Mouse (Mus musculus) midbrain, embryonic 13.5 days (tissue): ENCODE results near the gene Zbtb41. TPM values are rescaled to one million over a fixed set of nuclear protein-coding genes. Genes with fewer than 3 reads are reported as not detected.

Source experiments
- ATAC-seq: fragments of 200-750 bp; cut with Nextera tagmentation; 2 replicates; pipeline ENCODE4 v1.8.0; 2017; ENCODE audit warnings: mild to moderate bottlenecking, moderate TSS enrichment, moderate library complexity
- H3K27ac ChIP-seq: fragments of 300-500 bp; sonication (generic); 2 replicates; pipeline ENCODE4 v1.5.1; 2015; ENCODE audit warnings: inconsistent platforms, mild to moderate bottlenecking, moderate library complexity
- H3K27me3 ChIP-seq: fragments of 300-500 bp; sonication (generic); 2 replicates; pipeline ENCODE4 v1.6.1; 2015; ENCODE audit warnings: mild to moderate bottlenecking, inconsistent platforms
- H3K36me3 ChIP-seq: fragments of 300-500 bp; sonication (generic); 2 replicates; pipeline ENCODE4 v1.6.1; 2015; ENCODE audit warnings: mild to moderate bottlenecking, inconsistent platforms
- H3K4me1 ChIP-seq: fragments of 300-500 bp; sonication (generic); replicated peaks from 2 replicates; pipeline ENCODE4 v1.6.1; 2015; ENCODE audit warnings: inconsistent platforms
- H3K4me2 ChIP-seq: fragments of 300-500 bp; sonication (generic); replicated peaks from 2 replicates; pipeline ENCODE4 v1.6.1; 2015; ENCODE audit warnings: moderate library complexity, mild to moderate bottlenecking, inconsistent platforms
- H3K4me3 ChIP-seq: fragments of 300-500 bp; sonication (generic); replicated peaks from 2 replicates; pipeline ENCODE4 v1.5.1; 2015; ENCODE audit warnings: mild to moderate bottlenecking, inconsistent platforms
- H3K9ac ChIP-seq: fragments of 300-500 bp; sonication (generic); replicated peaks from 2 replicates; pipeline ENCODE4 v1.6.1; 2015; ENCODE audit warnings: mild to moderate bottlenecking, inconsistent platforms
- H3K9me3 ChIP-seq: fragments of 300-500 bp; sonication (generic); 2 replicates; pipeline ENCODE4 v1.6.1; 2016; ENCODE audit warnings: mild to moderate bottlenecking, inconsistent platforms
- WGBS: fragments of 180-500 bp; shearing (Covaris S2); methylation state at CpG from one replicate; pipeline ENCODE4 v1.1.7; 2015; 5-methylcytosine and 5-hydroxymethylcytosine counted together
- polyA plus RNA-seq: library from polyadenylated mRNA; unstranded; fragments of >200 nt; fragmentation: Nextera tagmentation; extraction: Ambion mirVana; gene quantifications from 2 replicates; pipeline ENCODE4 v1.2.1, GENCODE M21; 2015

Zbtb41 gene
- polyA plus RNA-seq, 1 experiment from 2014 or later = 17.3 TPM

DNA sequence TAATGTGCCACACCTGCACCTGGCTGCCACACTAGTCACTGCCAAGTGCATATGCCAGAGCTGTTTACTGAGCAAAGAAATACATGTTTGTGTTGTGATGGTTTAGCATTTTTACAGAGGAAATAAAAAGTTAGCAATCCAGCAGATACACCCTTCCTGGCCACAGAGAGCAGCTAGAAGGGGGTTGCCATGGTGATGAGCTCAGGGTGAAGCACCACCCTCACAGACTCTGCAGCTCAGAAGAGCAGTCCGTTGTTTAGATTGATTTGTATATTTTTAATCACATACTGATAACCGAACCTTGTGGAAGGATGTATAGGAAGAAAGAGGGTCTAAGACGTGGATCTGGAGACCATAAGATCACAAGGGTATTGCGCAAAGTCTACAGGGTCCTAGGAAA, 59.1 kb downstream of the Zbtb41 start:
- H3K36me3 ChIP-seq = peaks cover 52% of the 10 kb centered on the region
- H3K27ac ChIP-seq = no peak overlapping the region
- H3K4me3 ChIP-seq = no peak overlapping the region
- no peak overlapping the region for H3K4me2 ChIP-seq
- H3K9ac ChIP-seq = no peak overlapping the region
- no peaks in the 10 kb centered on the region for H3K4me1 ChIP-seq
- 82% methylated on average over 4 of the region's 4 CpGs for WGBS
- ATAC-seq = no peak
- H3K9me3 ChIP-seq = no peaks in the 10 kb centered on the region
- H3K27me3 ChIP-seq = no peaks in the 10 kb centered on the region

DNA sequence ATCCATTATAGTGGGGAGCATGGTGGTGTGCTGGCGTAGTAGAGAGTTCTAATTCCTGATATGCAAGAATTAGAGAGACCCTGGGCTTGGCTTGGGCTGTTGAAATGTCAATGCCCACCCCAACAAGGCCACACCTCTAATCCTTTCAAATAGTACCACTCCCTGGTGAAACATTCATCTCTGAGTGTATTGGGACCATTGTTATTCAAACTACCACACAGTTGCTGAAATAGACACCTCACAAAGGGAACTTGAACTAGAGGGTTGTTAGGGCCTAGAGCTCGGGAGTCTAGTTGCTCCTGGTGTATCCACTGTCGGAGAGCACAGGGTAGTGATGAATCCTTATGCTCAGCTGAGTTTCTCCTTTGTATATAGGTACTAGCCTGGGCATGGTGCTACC, 72.5 kb downstream of the Zbtb41 start:
- WGBS = 67% methylated on average over 3 of the region's 3 CpGs
- H3K27ac ChIP-seq = no peak overlapping the region
- no peak overlapping the region for H3K4me2 ChIP-seq
- ATAC-seq = no peak
- H3K4me3 ChIP-seq = no peak overlapping the region
- H3K9ac ChIP-seq = no peak overlapping the region
- H3K27me3 ChIP-seq = no peaks in the 10 kb centered on the region
- H3K9me3 ChIP-seq = no peaks in the 10 kb centered on the region
- no peaks in the 10 kb centered on the region for H3K4me1 ChIP-seq
- H3K36me3 ChIP-seq = peaks cover 32% of the 10 kb centered on the region

- no peak for ATAC-seq
- no peaks in the 10 kb centered on the region for H3K4me1 ChIP-seq
- no peak overlapping the region for H3K27ac ChIP-seq
- H3K27me3 ChIP-seq = no peaks in the 10 kb centered on the region
- 97% methylated on average over 2 of the region's 2 CpGs for WGBS
- no peak overlapping the region for H3K4me2 ChIP-seq
- H3K36me3 ChIP-seq = peaks cover 26% of the 10 kb centered on the region
- no peaks in the 10 kb centered on the region for H3K9me3 ChIP-seq
- H3K4me3 ChIP-seq = no peak overlapping the region
- H3K9ac ChIP-seq = no peak overlapping the region
These were observed 73.3 kb downstream of the Zbtb41 start for GRCm38 (mm10) chr1:139495408-139495807.

GRCm38 (mm10) chr1:139496212-139496611, 74.1 kb downstream of the Zbtb41 start:
- no peak for ATAC-seq
- H3K4me2 ChIP-seq = no peak overlapping the region
- no peak overlapping the region for H3K9ac ChIP-seq
- no peaks in the 10 kb centered on the region for H3K27me3 ChIP-seq
- H3K4me1 ChIP-seq = no peaks in the 10 kb centered on the region
- H3K27ac ChIP-seq = no peak overlapping the region
- H3K9me3 ChIP-seq = no peaks in the 10 kb centered on the region
- no peak overlapping the region for H3K4me3 ChIP-seq
- H3K36me3 ChIP-seq = peaks cover 22% of the 10 kb centered on the region
- 93% methylated on average over 3 of the region's 3 CpGs for WGBS

DNA sequence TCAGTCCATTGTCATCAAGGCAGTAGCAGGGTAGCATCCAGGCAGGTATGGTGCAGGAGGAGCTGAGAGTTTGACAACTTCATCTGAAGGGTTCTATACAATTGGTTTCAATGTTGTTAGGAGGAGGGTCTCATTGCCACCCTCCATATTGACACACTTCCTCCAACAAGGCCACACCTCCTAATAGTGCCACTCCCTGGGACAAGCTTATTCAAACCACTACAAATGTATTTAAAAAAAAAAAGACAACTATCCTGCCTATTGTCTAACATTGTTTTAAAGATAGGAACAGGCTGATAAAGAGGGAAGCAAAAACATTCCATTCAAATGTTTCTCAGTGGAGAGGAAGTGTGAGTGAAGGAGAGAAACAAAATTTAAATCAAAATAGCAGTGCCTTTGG, 77.7 kb downstream of the Zbtb41 start:
- Histone ChIP-seq H3K4me2 (no peak overlapping the region), H3K4me1 (no peaks in the 10 kb centered on the region), H3K27ac (no peak overlapping the region), H3K27me3 (no peaks in the 10 kb centered on the region), H3K9ac (no peak overlapping the region), H3K36me3 (0 out of 2 replicates have a peak, but pooled peaks cover 2% of the 10 kb centered on the region), H3K4me3 (no peak overlapping the region), H3K9me3 (no peaks in the 10 kb centered on the region)
- ATAC-seq = no peak

DNA sequence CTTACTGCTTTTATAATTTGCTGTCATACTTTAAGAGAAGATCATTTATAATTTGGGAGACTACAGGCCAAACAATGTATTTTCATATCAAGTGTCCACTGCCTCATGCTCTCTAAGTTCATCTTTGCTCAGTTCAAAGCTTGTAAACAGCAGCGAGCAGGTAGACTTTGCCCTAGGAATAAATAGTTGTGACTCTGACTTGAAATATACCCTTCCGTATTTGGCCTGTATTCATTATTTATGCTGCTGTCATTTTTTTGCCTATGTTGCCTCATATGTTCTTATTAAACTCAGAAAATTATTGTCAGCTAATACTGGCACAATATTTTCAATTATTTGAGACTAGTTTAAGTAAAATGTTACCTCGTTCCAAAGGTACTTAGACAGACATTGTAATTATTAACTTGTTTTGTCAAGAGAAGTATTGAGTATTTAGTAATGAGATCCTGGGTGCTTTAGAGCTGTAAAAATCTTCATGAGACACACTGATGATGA, 79.2 kb downstream of the Zbtb41 start, which contains the start of gene F13b:
TSS of gene F13b (plus strand) at position 445 of the 495 bp plus-strand sequence.
- Histone ChIP-seq H3K4me3 (no peak within 1 kb of the TSS), H3K27me3 (no peaks in the 10 kb centered on the region), H3K9me3 (no peaks in the 10 kb centered on the region), H3K4me2 (no peak within 1 kb of the TSS), H3K36me3 (no peaks in the 10 kb centered on the region), H3K9ac (no peak within 1 kb of the TSS), H3K4me1 (no peaks in the 10 kb centered on the region), H3K27ac (no peak within 1 kb of the TSS)
- 93% methylated on average over 3 of the region's 3 CpGs for WGBS
- ATAC-seq = no peak

Other genes with a start within 250 kb of the Zbtb41 start
- gene Crb1, start 45.2 kb upstream of the Zbtb41 start, polyA plus RNA-seq = 3.1 and 4.0 TPM in 2 replicates
- gene Aspm, start 32.5 kb downstream of the Zbtb41 start, polyA plus RNA-seq = 8.7 and 9.8 TPM in 2 replicates
- not detected in 2 replicates for gene F13b, start 79.4 kb downstream of the Zbtb41 start, polyA plus RNA-seq
- gene Cfhr1, start 138.0 kb downstream of the Zbtb41 start, polyA plus RNA-seq = not detected in 2 replicates